Mouse (Mus musculus) testis, adult 2 months (tissue): ENCODE measurements around the gene Prkar2a. TPM values are rescaled to one million over a fixed set of nuclear protein-coding genes. Genes with fewer than 3 reads are reported as not detected.

Experiments
- H3K27ac ChIP-seq: fragments of 200-500 bp; 2 replicates; pipeline ENCODE4 v1.5.1; 2012; ENCODE audit warnings: low read depth, low read length; ENCODE audit not compliant: control insufficient read depth, insufficient read depth
- H3K27me3 ChIP-seq: fragments of 200-500 bp; 2 replicates; pipeline ENCODE4 v1.6.1; 2012; ENCODE audit warnings: mild to moderate bottlenecking, low read length, moderate library complexity; ENCODE audit not compliant: control insufficient read depth, insufficient read depth
- H3K36me3 ChIP-seq: fragments of 200-500 bp; 2 replicates; pipeline ENCODE4 v1.6.1; 2012; ENCODE audit warnings: mild to moderate bottlenecking, low read length; ENCODE audit not compliant: control insufficient read depth, insufficient read depth
- H3K4me1 ChIP-seq: fragments of 200-500 bp; 2 replicates; pipeline ENCODE4 v1.6.1; 2012; ENCODE audit warnings: low read length; ENCODE audit not compliant: control insufficient read depth, insufficient read depth
- H3K4me3 ChIP-seq: fragments of 200-500 bp; 2 replicates; pipeline ENCODE4 v1.5.1; 2012; ENCODE audit warnings: low read depth, mild to moderate bottlenecking, low read length, moderate library complexity, mixed read lengths; ENCODE audit not compliant: control insufficient read depth
- CTCF ChIP-seq: fragments of 200-500 bp; IDR thresholded peaks from 2 replicates; pipeline ENCODE4 v1.5.1; 2012; ENCODE audit warnings: low read depth, mild to moderate bottlenecking, inconsistent platforms, low read length, moderate library complexity; ENCODE audit not compliant: control insufficient read depth, insufficient read depth, insufficient replicate concordance
- POLR2A ChIP-seq: fragments of 200-500 bp; IDR thresholded peaks from 2 replicates; pipeline ENCODE4 v1.6.1; 2012; ENCODE audit warnings: low read depth, mild to moderate bottlenecking, inconsistent platforms, low read length, moderate library complexity; ENCODE audit not compliant: control insufficient read depth
- polyA plus RNA-seq: library from polyadenylated mRNA; depleted of rRNA; stranded (reverse); fragments of >200 nt; gene quantifications from 2 replicates; pipeline ENCODE4 v1.2.3, GENCODE M21; 2012

Gene Prkar2a
- polyA plus RNA-seq, 1 experiment: 112 TPM

- Histone ChIP-seq H3K4me3 (no peak overlapping the region), H3K27me3 (no peaks in the 10 kb centered on the region), H3K27ac (no peak overlapping the region), H3K4me1 (0 out of 2 replicates have a peak, but pooled peaks cover 2% of the 10 kb centered on the region), H3K36me3 (no peaks in the 10 kb centered on the region)
- no peak for TF ChIP-seq POLR2A
Measured at GRCm38 (mm10) chr9:108788713-108789112, 99.6 kb downstream of the Prkar2a start.

GRCm38 (mm10) chr9:108792307-108792706, 103.2 kb downstream of the Prkar2a start:
- no peaks in the 10 kb centered on the region; the same call in 1 of the 2 replicates for H3K36me3 ChIP-seq
- TF ChIP-seq CTCF (no peak), POLR2A (no peak)
- no peak overlapping the region for H3K4me3 ChIP-seq
- H3K4me1 ChIP-seq: peaks cover 7% of the 10 kb centered on the region
- H3K27ac ChIP-seq: no peak overlapping the region
- no peaks in the 10 kb centered on the region for H3K27me3 ChIP-seq

- Histone ChIP-seq H3K4me1 (peaks cover 7% of the 10 kb centered on the region), H3K36me3 (no peaks in the 10 kb centered on the region; the same call in 1 of the 2 replicates), H3K4me3 (no peak overlapping the region), H3K27me3 (no peaks in the 10 kb centered on the region), H3K27ac (no peak overlapping the region)
- TF ChIP-seq CTCF: no peak
- TF ChIP-seq POLR2A: no peak
Measured at GRCm38 (mm10) chr9:108792730-108793129, 103.6 kb downstream of the Prkar2a start.

- Histone ChIP-seq H3K27ac (no peak overlapping the region), H3K36me3 (peaks cover 4% of the 10 kb centered on the region), H3K4me1 (peaks cover 7% of the 10 kb centered on the region), H3K4me3 (no peak overlapping the region), H3K27me3 (no peaks in the 10 kb centered on the region)
- no peak for TF ChIP-seq CTCF
- TF ChIP-seq POLR2A: no peak
Measured at GRCm38 (mm10) chr9:108795281-108795680, 106.2 kb downstream of the Prkar2a start.

GRCm38 (mm10) chr9:108795762-108796161, 106.6 kb downstream of the Prkar2a start:
- Histone ChIP-seq H3K4me1 (peaks cover 7% of the 10 kb centered on the region), H3K4me3 (peak overlapping the region; percentile 58), H3K36me3 (peaks cover 4% of the 10 kb centered on the region), H3K27me3 (no peaks in the 10 kb centered on the region), H3K27ac (peak overlapping the region; percentile 71; the same call in 1 of the 2 replicates)
- 0 out of 2 replicates have a peak, but pooled peaks have one; percentile 16 for TF ChIP-seq POLR2A
- TF ChIP-seq CTCF: no peak

GRCm38 (mm10) chr9:108796351-108796981, 107.4 kb downstream of the Prkar2a start:
- H3K36me3 ChIP-seq: peaks cover 4% of the 10 kb centered on the region

GRCm38 (mm10) chr9:108797477-108797876, 108.4 kb downstream of the Prkar2a start:
- H3K4me1 ChIP-seq: peaks cover 7% of the 10 kb centered on the region

More at GRCm38 (mm10) chr9:108796351-108796981, 107.4 kb downstream of the Prkar2a start:
- TF ChIP-seq CTCF (no peak), POLR2A (no peak)
- Histone ChIP-seq H3K4me1 (peaks cover 7% of the 10 kb centered on the region), H3K4me3 (peak overlapping the region; percentile 58), H3K27me3 (no peaks in the 10 kb centered on the region), H3K27ac (peak overlapping the region; percentile 71; the same call in 1 of the 2 replicates)

More at GRCm38 (mm10) chr9:108797477-108797876, 108.4 kb downstream of the Prkar2a start:
- no peaks in the 10 kb centered on the region for H3K27me3 ChIP-seq
- TF ChIP-seq POLR2A (no peak), CTCF (no peak)
- no peak overlapping the region for H3K4me3 ChIP-seq
- peaks cover 4% of the 10 kb centered on the region for H3K36me3 ChIP-seq
- no peak overlapping the region for H3K27ac ChIP-seq
